Mouse (Mus musculus) liver, embryonic 12.5 days (tissue): ENCODE measurements around the gene Praf2. TPM values are rescaled to one million over a fixed set of nuclear protein-coding genes. Genes with fewer than 3 reads are reported as not detected.
"Not testable (repeated sequence)": the region's sequence is repeated elsewhere in the genome, so short reads cannot be mapped to it uniquely, and the experiment has no call there.

Source experiments
- ATAC-seq: fragments of 200-750 bp; cut with Nextera tagmentation; 2 replicates; pipeline ENCODE4 v1.8.0; 2017; ENCODE audit warnings: moderate number of reproducible peaks, mild to moderate bottlenecking, moderate library complexity
- H3K27ac ChIP-seq: fragments of 300-500 bp; sonication (generic); 2 replicates; pipeline ENCODE4 v1.5.1; 2016; ENCODE audit warnings: mild to moderate bottlenecking
- H3K27me3 ChIP-seq: fragments of 300-500 bp; sonication (generic); replicated peaks from 2 replicates; pipeline ENCODE4 v1.6.1; 2016; ENCODE audit warnings: mild to moderate bottlenecking, moderate library complexity
- H3K36me3 ChIP-seq: fragments of 300-500 bp; sonication (generic); 2 replicates; pipeline ENCODE4 v1.6.1; 2016; ENCODE audit warnings: mild to moderate bottlenecking, moderate library complexity
- H3K4me1 ChIP-seq: fragments of 300-500 bp; sonication (generic); 2 replicates; pipeline ENCODE4 v1.6.1; 2016
- H3K4me2 ChIP-seq: fragments of 300-500 bp; sonication (generic); 2 replicates; pipeline ENCODE4 v1.6.1; 2016; ENCODE audit warnings: mild to moderate bottlenecking, moderate library complexity
- H3K4me3 ChIP-seq: fragments of 300-500 bp; sonication (generic); 2 replicates; pipeline ENCODE4 v1.5.1; 2016; ENCODE audit warnings: mild to moderate bottlenecking, moderate library complexity
- H3K9ac ChIP-seq: fragments of 300-500 bp; sonication (generic); 2 replicates; pipeline ENCODE4 v1.6.1; 2016; ENCODE audit warnings: mild to moderate bottlenecking, moderate library complexity
- H3K9me3 ChIP-seq: fragments of 300-500 bp; sonication (generic); replicated peaks from 2 replicates; pipeline ENCODE4 v1.6.1; 2016; ENCODE audit warnings: mild to moderate bottlenecking, moderate library complexity
- WGBS: fragments of 180-500 bp; shearing (Covaris S2); methylation state at CpG from one replicate; pipeline ENCODE4 v1.1.7; 2016; ENCODE audit not compliant: insufficient replicate concordance; 5-methylcytosine and 5-hydroxymethylcytosine counted together
- polyA plus RNA-seq: library from polyadenylated mRNA; unstranded; fragments of >200 nt; fragmentation: Nextera tagmentation; extraction: Ambion mirVana; gene quantifications from 2 replicates; pipeline ENCODE4 v1.2.1, GENCODE M21; 2016

Gene Praf2
- polyA plus RNA-seq, result 13.0 and 13.4 TPM in 2 replicates

DNA sequence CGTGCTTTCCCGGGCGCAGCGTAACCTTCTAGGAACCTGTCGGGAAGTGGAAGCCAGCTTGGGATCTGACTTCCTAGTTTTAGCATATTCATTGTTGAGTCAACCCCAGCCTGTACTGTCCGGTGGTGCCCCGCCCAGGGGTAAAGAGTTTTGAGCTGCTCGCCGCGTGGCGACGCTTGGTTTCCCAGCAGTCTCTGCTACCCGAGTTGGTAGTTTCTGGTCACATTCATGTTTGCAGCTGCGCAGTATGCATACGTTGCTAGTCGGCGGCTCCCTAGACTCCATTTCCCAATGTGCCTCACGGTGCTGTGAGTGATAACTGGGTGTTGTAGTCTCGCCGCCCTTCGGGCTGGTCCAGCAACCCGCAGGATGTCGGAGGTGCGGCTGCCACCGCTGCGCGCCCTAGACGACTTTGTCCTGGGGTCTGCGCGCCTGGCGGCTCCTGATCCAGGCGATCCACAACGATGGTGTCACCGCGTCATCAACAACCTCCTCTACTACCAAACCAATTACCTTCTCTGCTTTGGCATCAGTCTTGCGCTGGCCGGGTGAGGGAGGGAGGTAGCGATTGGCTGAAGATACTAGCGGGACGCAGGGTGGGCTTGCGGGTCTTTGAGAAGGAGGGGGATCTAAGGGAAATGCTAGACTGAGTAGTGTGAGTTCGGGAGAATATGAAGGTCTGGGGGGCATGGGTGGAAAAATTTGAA lies at the start of gene Praf2:
Praf2 (plus strand) TSS at position 225 of the 707 bp plus-strand sequence.
- Histone ChIP-seq H3K4me3 (peak within 1 kb of the TSS; percentile 53), H3K4me2 (peak within 1 kb of the TSS; percentile 72), H3K27ac (peak within 1 kb of the TSS; percentile 69), H3K4me1 (peaks cover 16% of the 10 kb centered on the region), H3K9ac (peak within 1 kb of the TSS; percentile 55), H3K27me3 (no peaks in the 10 kb centered on the region), H3K9me3 (no peaks in the 10 kb centered on the region), H3K36me3 (peaks cover 37% of the 10 kb centered on the region)
- WGBS, result 10% methylated on average over 42 of the region's 42 CpGs
- peak; percentile 91 for ATAC-seq

DNA sequence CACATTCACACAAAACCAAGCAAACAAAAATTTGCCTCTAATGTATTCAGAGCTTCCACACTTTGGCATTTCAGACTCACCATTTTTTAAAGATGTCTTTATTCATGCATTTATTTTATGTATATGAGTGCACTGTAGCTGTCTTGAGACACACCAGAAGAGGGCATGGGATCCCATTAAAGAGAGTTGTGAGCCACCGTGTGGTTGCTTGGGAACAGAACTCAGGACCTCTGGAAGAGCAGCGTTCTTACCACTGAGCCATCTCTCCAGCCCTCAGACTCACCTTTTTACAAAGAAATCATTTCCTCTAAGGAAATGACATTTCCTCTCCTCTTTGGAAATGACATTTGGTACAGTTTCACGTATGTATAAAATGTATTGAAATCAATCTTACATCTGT lies 49.3 kb upstream of the Praf2 start:
- WGBS, result 32% methylated on average over 3 of the region's 3 CpGs
- H3K9me3 ChIP-seq, result no peaks in the 10 kb centered on the region
- no peak for ATAC-seq
- H3K27ac ChIP-seq, result no peak overlapping the region
- H3K4me1 ChIP-seq, result peaks cover 11% of the 10 kb centered on the region; the same call in 1 of the 2 replicates
- no peak overlapping the region for H3K4me2 ChIP-seq
- no peaks in the 10 kb centered on the region for H3K36me3 ChIP-seq
- H3K27me3 ChIP-seq, result no peaks in the 10 kb centered on the region; the same call in 1 of the 2 replicates
- no peak overlapping the region for H3K9ac ChIP-seq
- H3K4me3 ChIP-seq, result no peak overlapping the region

DNA sequence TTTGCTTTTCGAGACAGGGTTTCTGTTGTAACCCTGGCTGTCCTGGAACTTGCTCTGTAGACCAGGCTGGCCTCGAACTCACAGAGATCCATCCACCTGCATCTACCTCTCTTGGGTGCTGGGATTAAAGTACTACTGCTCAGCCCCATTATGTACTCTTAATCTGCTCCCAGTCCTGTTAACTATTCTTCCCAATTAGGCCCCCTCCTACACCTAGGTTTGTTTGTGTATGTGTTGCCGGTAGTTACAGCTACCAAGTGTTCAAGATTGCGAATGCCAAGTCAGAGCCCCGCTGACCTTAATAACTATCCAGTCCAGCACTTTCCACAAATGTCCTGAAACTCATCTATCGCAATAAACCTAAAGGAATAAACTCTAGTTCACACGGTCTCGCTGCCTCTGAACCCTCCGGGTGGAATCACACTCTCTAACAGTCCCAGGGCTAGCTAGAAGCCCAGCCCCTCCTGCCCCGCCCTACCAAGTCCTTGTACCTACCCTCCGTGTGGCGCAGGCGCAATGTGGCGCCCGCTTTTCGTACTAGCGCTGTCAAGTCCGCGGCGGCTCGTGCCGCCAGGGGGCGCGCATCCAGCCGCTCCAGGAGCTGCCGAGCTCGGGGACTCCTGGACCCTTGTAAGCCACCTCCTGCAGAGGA lies 48.7 kb upstream of the Praf2 start:
- Histone ChIP-seq H3K4me2 (peak overlapping the region; percentile 58), H3K36me3 (no peaks in the 10 kb centered on the region), H3K9ac (no peak overlapping the region), H3K9me3 (no peaks in the 10 kb centered on the region), H3K4me3 (peak overlapping the region; percentile 27), H3K27ac (no peak overlapping the region), H3K4me1 (0 out of 2 replicates have a peak, but pooled peaks cover 8% of the 10 kb centered on the region), H3K27me3 (no peaks in the 10 kb centered on the region; the same call in 1 of the 2 replicates)
- WGBS, result 9% methylated on average over 27 of the region's 27 CpGs
- peak; percentile 93 for ATAC-seq

DNA sequence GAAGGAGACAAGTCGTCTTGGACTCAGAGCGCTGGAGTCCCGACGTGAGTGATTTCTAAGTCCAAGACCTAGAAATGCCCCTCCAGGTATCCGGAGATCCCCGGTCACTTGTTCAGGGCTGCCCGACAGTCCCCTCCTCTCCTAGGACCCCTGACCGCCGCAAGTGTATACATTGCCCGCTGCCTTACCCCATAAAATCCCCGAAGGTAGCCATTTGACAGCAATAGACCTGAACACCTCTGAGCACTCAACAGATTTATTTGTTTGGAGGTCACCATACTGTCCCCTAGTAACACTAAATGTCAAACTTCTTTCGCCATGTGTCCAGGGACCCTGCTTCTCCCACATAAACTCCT lies 48.2 kb upstream of the Praf2 start:
- Histone ChIP-seq H3K4me2 (peak overlapping the region; percentile 58), H3K27me3 (no peaks in the 10 kb centered on the region; the same call in 1 of the 2 replicates), H3K27ac (no peak overlapping the region), H3K36me3 (no peaks in the 10 kb centered on the region), H3K9ac (no peak overlapping the region), H3K4me1 (0 out of 2 replicates have a peak, but pooled peaks cover 4% of the 10 kb centered on the region), H3K4me3 (peak overlapping the region; percentile 27; the same call in 1 of the 2 replicates), H3K9me3 (no peaks in the 10 kb centered on the region)
- WGBS, result 21% methylated on average over 12 of the region's 12 CpGs
- ATAC-seq, result peak; percentile 30; the same call in 1 of the 2 replicates

DNA sequence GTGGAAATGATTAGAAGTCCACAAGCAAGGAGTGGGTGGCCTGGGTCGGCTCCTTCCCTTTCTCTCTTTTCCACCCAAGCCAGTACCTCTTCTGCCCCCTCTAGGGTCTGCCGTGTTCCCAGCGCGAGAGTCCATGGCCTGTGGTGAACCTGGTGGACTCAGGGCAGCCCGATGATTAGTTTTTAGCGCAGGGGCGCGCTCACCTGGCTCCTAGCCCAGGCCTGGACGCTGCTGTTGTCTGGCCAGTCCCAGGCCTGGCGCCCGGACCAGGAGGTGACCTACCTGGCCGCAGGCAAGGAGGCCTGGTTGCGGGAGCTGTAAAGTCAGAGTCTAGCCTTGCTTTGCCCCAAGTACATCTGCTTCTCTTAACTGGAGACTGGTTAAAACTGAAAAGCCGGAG lies 47.4 kb upstream of the Praf2 start, which contains the start of gene Magix:
Magix (minus strand) TSS at position 388 of the 400 bp plus-strand sequence.
- Histone ChIP-seq H3K27me3 (no peaks in the 10 kb centered on the region; the same call in 1 of the 2 replicates), H3K36me3 (no peaks in the 10 kb centered on the region), H3K4me3 (peak within 1 kb of the TSS; percentile 27; the same call in 1 of the 2 replicates), H3K27ac (no peak within 1 kb of the TSS), H3K4me2 (peak within 1 kb of the TSS; percentile 58), H3K9ac (no peak within 1 kb of the TSS), H3K9me3 (no peaks in the 10 kb centered on the region), H3K4me1 (0 out of 2 replicates have a peak, but pooled peaks cover 4% of the 10 kb centered on the region)
- 59% methylated on average over 14 of the region's 14 CpGs for WGBS
- no peak for ATAC-seq

DNA sequence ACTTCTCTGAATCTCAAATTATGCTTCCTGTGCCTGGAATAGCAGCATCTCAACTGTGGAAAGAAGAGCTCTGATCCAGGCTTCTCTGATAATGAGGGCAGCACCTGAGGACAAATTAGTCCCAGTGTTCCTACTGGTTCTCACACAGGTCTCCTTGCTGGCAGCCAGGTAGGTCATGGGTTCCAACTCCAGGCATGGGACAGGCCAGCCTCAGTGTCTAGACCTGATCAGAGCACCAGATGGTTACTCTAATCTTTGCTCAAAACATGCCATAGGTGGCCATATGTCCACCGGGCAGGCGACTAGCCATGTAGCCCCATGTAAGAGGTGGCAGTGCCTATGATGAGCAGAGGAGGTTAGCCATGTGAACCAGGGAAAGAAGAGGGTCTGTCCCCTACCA lies 39.9 kb upstream of the Praf2 start:
- no peak overlapping the region for H3K4me2 ChIP-seq
- no peak overlapping the region for H3K9ac ChIP-seq
- H3K4me1 ChIP-seq, result no peaks in the 10 kb centered on the region
- no peaks in the 10 kb centered on the region for H3K9me3 ChIP-seq
- H3K27ac ChIP-seq, result no peak overlapping the region
- 76% methylated on average over 2 of the region's 2 CpGs for WGBS
- no peaks in the 10 kb centered on the region for H3K36me3 ChIP-seq
- no peak overlapping the region for H3K4me3 ChIP-seq
- ATAC-seq, result no peak
- H3K27me3 ChIP-seq, result no peaks in the 10 kb centered on the region

DNA sequence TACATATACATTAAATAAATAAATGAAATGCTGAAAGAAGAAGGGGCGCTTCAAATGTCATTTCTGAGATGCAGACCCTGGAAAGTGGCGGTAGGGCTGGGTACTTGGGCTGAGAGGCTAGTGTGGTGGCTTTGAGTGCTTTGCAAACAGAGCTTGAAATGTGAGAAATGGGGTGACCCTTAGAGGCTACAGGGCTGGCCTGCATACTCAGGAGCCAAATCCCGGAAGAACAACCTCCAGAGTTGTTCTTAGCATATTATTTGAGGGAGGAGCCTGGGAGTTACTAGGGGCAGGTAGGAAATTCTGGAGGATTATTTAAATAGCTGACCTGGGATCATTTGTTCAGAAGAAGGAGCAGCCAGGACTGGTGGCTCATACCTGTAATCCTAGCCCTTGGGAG lies 37.8 kb upstream of the Praf2 start:
- WGBS, result 38% methylated on average over 3 of the region's 3 CpGs
- H3K27ac ChIP-seq, result no peak overlapping the region

DNA sequence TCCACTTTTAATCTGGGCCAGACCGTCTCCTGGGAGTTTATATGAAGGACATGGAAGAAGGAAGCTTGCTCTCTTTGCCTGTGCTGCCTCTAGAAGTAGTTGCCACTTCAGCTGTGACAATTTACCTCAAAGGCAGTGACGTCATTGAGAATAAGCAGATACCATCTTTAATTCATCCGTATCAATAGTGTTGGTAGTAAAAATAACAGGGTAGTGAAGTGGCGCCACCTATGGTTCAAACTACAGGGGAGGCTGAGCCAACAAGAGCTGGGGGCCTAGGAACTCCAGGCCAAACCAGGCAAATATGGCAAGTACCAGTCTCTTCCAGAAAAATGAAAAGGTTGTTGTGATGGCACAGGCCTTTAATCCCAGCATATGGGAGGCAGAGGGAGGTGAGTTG lies 35.4 kb upstream of the Praf2 start:
- H3K9ac ChIP-seq, result no peak overlapping the region
- no peak overlapping the region for H3K4me3 ChIP-seq
- no peaks in the 10 kb centered on the region for H3K36me3 ChIP-seq
- H3K4me1 ChIP-seq, result no peaks in the 10 kb centered on the region
- no peak overlapping the region for H3K27ac ChIP-seq
- WGBS, result 32% methylated on average over 4 of the region's 4 CpGs
- H3K9me3 ChIP-seq, result no peaks in the 10 kb centered on the region
- ATAC-seq, result no peak
- H3K4me2 ChIP-seq, result no peak overlapping the region
- H3K27me3 ChIP-seq, result no peaks in the 10 kb centered on the region

More for the DNA sequence above, 37.8 kb upstream of the Praf2 start:
- Histone ChIP-seq H3K36me3 (no peaks in the 10 kb centered on the region), H3K4me1 (no peaks in the 10 kb centered on the region), H3K4me3 (no peak overlapping the region), H3K4me2 (no peak overlapping the region), H3K9ac (no peak overlapping the region), H3K9me3 (no peaks in the 10 kb centered on the region), H3K27me3 (no peaks in the 10 kb centered on the region)
- no peak for ATAC-seq

DNA sequence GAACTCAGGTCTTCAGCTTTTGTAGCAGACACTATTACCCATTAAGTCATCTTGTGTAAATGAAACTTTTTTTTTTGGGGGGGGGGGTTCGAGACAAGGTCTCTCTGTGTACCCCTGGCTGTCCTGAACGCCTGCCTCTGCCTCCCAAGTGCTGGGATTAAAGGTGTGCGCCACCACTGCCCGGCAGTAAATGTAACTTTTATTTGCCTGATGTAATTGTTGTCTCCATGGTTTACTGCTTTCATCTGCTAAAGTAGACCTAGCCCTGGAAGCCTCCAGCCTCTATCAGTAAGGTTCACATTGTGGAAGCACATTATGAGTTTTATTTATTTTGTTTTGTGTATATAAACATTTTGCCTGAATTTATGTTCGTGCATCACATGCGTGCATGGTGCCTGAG lies 31.7 kb upstream of the Praf2 start:
- Histone ChIP-seq H3K4me2 (peak overlapping the region; percentile 46), H3K27ac (no peak overlapping the region), H3K9me3 (no peaks in the 10 kb centered on the region), H3K27me3 (no peaks in the 10 kb centered on the region), H3K4me3 (no peak overlapping the region), H3K4me1 (peaks cover 8% of the 10 kb centered on the region), H3K36me3 (peaks cover 27% of the 10 kb centered on the region), H3K9ac (no peak overlapping the region)
- 39% methylated on average over 6 of the region's 6 CpGs for WGBS
- ATAC-seq, result peak; percentile 40

DNA sequence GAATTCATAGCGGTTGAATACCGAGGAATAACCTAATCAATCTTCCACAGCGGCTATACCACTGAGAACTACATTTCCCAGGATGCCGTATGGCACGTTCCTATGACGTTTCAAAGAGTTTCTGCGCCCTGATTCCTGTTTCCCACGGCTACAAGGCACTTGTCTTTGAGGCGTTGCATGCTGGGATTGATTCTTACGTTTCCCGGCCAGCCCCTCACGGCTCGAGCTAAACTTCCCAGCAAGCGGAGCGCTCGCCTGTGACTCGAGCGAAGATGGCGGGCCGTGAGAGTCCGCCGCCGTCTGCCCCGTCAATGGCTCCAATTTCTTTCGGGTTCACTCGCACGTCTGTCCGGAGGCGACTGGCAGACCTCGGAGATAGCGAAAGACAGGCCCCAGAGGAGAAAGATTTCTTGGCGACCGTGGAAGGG lies 31.3 kb upstream of the Praf2 start, which contains the start of gene Gpkow:
Gpkow (plus strand) TSS at position 178 of the 428 bp plus-strand sequence.
- Histone ChIP-seq H3K4me1 (peaks cover 8% of the 10 kb centered on the region), H3K4me3 (peak within 1 kb of the TSS; percentile 73), H3K9ac (peak within 1 kb of the TSS; percentile 74), H3K36me3 (peaks cover 32% of the 10 kb centered on the region), H3K27ac (peak within 1 kb of the TSS; percentile 73), H3K9me3 (no peaks in the 10 kb centered on the region), H3K27me3 (no peaks in the 10 kb centered on the region), H3K4me2 (peak within 1 kb of the TSS; percentile 69)
- 5% methylated on average over 33 of the region's 33 CpGs for WGBS
- ATAC-seq, result peak; percentile 93

DNA sequence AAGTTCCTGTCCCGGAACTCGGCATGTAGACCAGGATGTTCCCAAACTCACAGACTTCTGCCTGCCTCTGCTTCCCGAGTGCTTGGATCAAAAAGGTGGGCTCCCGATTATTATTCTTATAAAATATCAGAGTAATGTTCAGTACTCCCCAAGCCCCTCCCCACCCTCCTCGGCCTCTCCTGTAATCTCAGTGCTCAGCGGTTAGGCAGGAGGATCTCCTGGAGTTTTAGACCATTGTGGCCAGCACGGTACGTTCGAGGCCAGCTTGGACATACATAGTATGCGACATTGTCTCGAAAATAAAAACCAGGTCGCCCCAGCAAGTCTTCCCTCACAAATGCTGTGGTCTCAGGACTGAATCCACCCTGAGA lies 14.5 kb upstream of the Praf2 start:
- WGBS, result 15% methylated on average over 5 of the region's 12 CpGs
- H3K27ac ChIP-seq, H3K9me3 ChIP-seq, H3K36me3 ChIP-seq, H3K4me1 ChIP-seq, H3K27me3 ChIP-seq: not testable (repeated sequence)
- peak; percentile 41 for ATAC-seq
- Histone ChIP-seq H3K4me2 (peak overlapping the region; percentile 63), H3K9ac (peak overlapping the region; percentile 44), H3K4me3 (peak overlapping the region; percentile 54)
